Mouse (Mus musculus): ENCODE measurements at regions not wholly inside any gene's neighbourhood (a gene's known extent, or its start where the extent isn't known, plus 50 kb on each side); places are given as distances from the start of the nearest gene placed in this dataset.

DNA sequence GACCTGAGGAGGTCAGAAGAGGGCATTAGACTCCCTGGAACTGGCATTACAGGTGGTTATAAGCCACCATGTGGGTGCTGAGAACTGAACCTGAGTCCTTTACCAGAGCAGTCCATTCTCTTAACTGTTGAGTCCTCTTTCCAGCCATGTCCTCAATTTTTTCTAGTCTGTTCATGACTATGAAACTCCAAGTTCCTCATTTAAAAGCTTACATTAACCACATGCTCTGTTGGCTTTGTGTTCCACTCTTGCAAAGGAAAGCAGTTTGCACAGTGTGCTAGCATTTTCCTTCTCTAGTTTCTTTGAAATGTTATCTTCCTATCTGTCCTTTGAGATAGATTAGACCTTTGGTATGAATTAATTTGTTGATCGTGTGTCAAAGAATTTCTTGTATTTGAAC, 57.3 kb upstream of the Fhl2 start:
- TF ChIP-seq CTCF (IDR thresholded peaks at IDR 0.05; ENCODE audit: control insufficient read depth, insufficient read depth, insufficient replicate concordance, low read depth, low read length) (no peak), POLR2A (IDR thresholded peaks at IDR 0.05; ENCODE audit: control insufficient read depth, low read depth, low read length) (no peak)

Data from testis, adult 2 months (tissue).